Mouse (Mus musculus) hindbrain, embryonic 15.5 days (tissue): ENCODE results near the gene Mmp28. TPM values are rescaled to one million over a fixed set of nuclear protein-coding genes. Genes with fewer than 3 reads are reported as not detected.

ENCODE experiments used
- ATAC-seq: fragments of 200-750 bp; cut with Nextera tagmentation; 2 replicates; pipeline ENCODE4 v1.8.0; 2017; ENCODE audit warnings: low read depth, moderate number of reproducible peaks, moderate TSS enrichment; ENCODE audit not compliant: low FRiP score
- H3K27ac ChIP-seq: fragments of 300-500 bp; sonication (generic); replicated peaks from 2 replicates; pipeline ENCODE4 v1.5.1; 2015; ENCODE audit warnings: mild to moderate bottlenecking, inconsistent platforms
- H3K27me3 ChIP-seq: fragments of 300-500 bp; sonication (generic); 2 replicates; pipeline ENCODE4 v1.6.1; 2015; ENCODE audit warnings: control low read depth, inconsistent platforms
- H3K36me3 ChIP-seq: fragments of 300-500 bp; sonication (generic); 2 replicates; pipeline ENCODE4 v1.6.1; 2015; ENCODE audit warnings: control low read depth, inconsistent platforms
- H3K4me1 ChIP-seq: fragments of 300-500 bp; sonication (generic); replicated peaks from 2 replicates; pipeline ENCODE4 v1.6.1; 2015; ENCODE audit warnings: control low read depth, inconsistent platforms
- H3K4me2 ChIP-seq: fragments of 300-500 bp; sonication (generic); 2 replicates; pipeline ENCODE4 v1.6.1; 2015; ENCODE audit warnings: moderate library complexity, mild to moderate bottlenecking, inconsistent platforms
- H3K4me3 ChIP-seq: fragments of 300-500 bp; sonication (generic); 2 replicates; pipeline ENCODE4 v1.5.1; 2015; ENCODE audit warnings: mild to moderate bottlenecking, inconsistent platforms
- H3K9ac ChIP-seq: fragments of 300-500 bp; sonication (generic); 2 replicates; pipeline ENCODE4 v1.6.1; 2015; ENCODE audit warnings: inconsistent platforms
- H3K9me3 ChIP-seq: fragments of 300-500 bp; sonication (generic); 2 replicates; pipeline ENCODE4 v1.6.1; 2016; ENCODE audit warnings: control low read depth, inconsistent platforms
- WGBS: fragments of 180-500 bp; shearing (Covaris S2); methylation state at CpG from one replicate; pipeline ENCODE4 v1.1.7; 2015; 5-methylcytosine and 5-hydroxymethylcytosine counted together
- polyA plus RNA-seq: library from polyadenylated mRNA; unstranded; fragments of >200 nt; fragmentation: Nextera tagmentation; extraction: Ambion mirVana; gene quantifications from 2 replicates; pipeline ENCODE4 v1.2.1, GENCODE M21; 2015

Gene Mmp28
- polyA plus RNA-seq, 1 experiment from 2014 or later = 4.2 TPM

GRCm38 (mm10) chr11:83420338-83420737, 42.5 kb downstream of the Mmp28 start:
- Histone ChIP-seq H3K36me3 (no peaks in the 10 kb centered on the region), H3K4me1 (peaks cover 21% of the 10 kb centered on the region), H3K9ac (no peak overlapping the region), H3K27ac (no peak overlapping the region), H3K4me3 (no peak overlapping the region), H3K9me3 (no peaks in the 10 kb centered on the region), H3K4me2 (no peak overlapping the region), H3K27me3 (peaks cover 18% of the 10 kb centered on the region)
- 37% methylated on average over 4 of the region's 4 CpGs for WGBS
- no peak for ATAC-seq

GRCm38 (mm10) chr11:83418566-83418965, 44.3 kb downstream of the Mmp28 start:
- 0 out of 2 replicates have a peak, but pooled peaks have one; percentile 21 for ATAC-seq
- Histone ChIP-seq H3K36me3 (no peaks in the 10 kb centered on the region), H3K4me2 (peak overlapping the region; percentile 49), H3K9ac (no peak overlapping the region), H3K4me3 (peak overlapping the region; percentile 17), H3K27me3 (peaks cover 18% of the 10 kb centered on the region), H3K4me1 (peaks cover 21% of the 10 kb centered on the region), H3K9me3 (no peaks in the 10 kb centered on the region), H3K27ac (no peak overlapping the region)
- WGBS = 9% methylated on average over 38 of the region's 38 CpGs

GRCm38 (mm10) chr11:83417708-83418107, 45.2 kb downstream of the Mmp28 start:
- H3K27me3 ChIP-seq = peaks cover 18% of the 10 kb centered on the region
- no peaks in the 10 kb centered on the region for H3K36me3 ChIP-seq
- WGBS = 72% methylated on average over 7 of the region's 7 CpGs
- no peaks in the 10 kb centered on the region for H3K9me3 ChIP-seq
- no peak overlapping the region for H3K9ac ChIP-seq
- H3K4me1 ChIP-seq = peaks cover 21% of the 10 kb centered on the region
- no peak for ATAC-seq
- H3K4me3 ChIP-seq = no peak overlapping the region
- no peak overlapping the region for H3K4me2 ChIP-seq
- no peak overlapping the region for H3K27ac ChIP-seq

- Histone ChIP-seq H3K4me2 (no peak overlapping the region), H3K4me3 (no peak overlapping the region), H3K4me1 (peaks cover 21% of the 10 kb centered on the region), H3K36me3 (no peaks in the 10 kb centered on the region), H3K27me3 (peaks cover 18% of the 10 kb centered on the region), H3K27ac (no peak overlapping the region), H3K9ac (no peak overlapping the region), H3K9me3 (no peaks in the 10 kb centered on the region)
- WGBS = 19% methylated on average over 5 of the region's 5 CpGs
- ATAC-seq = no peak
Measured at GRCm38 (mm10) chr11:83417080-83417479, 45.8 kb downstream of the Mmp28 start.

GRCm38 (mm10) chr11:83410510-83410909, 52.4 kb downstream of the Mmp28 start:
- 26% methylated on average over 6 of the region's 6 CpGs for WGBS
- ATAC-seq = no peak

GRCm38 (mm10) chr11:83409792-83410291, 53.0 kb downstream of the Mmp28 start:
- Histone ChIP-seq H3K27me3 (no peaks in the 10 kb centered on the region), H3K4me3 (peak overlapping the region; percentile 85), H3K36me3 (no peaks in the 10 kb centered on the region), H3K9me3 (no peaks in the 10 kb centered on the region), H3K4me2 (peak overlapping the region; percentile 75), H3K9ac (peak overlapping the region; percentile 86), H3K27ac (peak overlapping the region; percentile 45), H3K4me1 (peaks cover 25% of the 10 kb centered on the region)
- ATAC-seq = peak; percentile 37
- WGBS = under 1% methylated on average over 20 of the region's 40 CpGs

More at GRCm38 (mm10) chr11:83410510-83410909, 52.4 kb downstream of the Mmp28 start:
- H3K27me3 ChIP-seq = no peaks in the 10 kb centered on the region
- peak overlapping the region; percentile 75 for H3K4me2 ChIP-seq
- H3K9ac ChIP-seq = peak overlapping the region; percentile 86
- H3K36me3 ChIP-seq = no peaks in the 10 kb centered on the region
- peak overlapping the region; percentile 85 for H3K4me3 ChIP-seq
- no peak overlapping the region for H3K27ac ChIP-seq
- peaks cover 25% of the 10 kb centered on the region for H3K4me1 ChIP-seq
- no peaks in the 10 kb centered on the region for H3K9me3 ChIP-seq

- peak; percentile 85 for ATAC-seq
- no peaks in the 10 kb centered on the region for H3K27me3 ChIP-seq
- peak within 1 kb of the TSS; percentile 86 for H3K9ac ChIP-seq
- peaks cover 25% of the 10 kb centered on the region for H3K4me1 ChIP-seq
- under 1% methylated on average over 26 of the region's 44 CpGs for WGBS
- 0 out of 2 replicates have a peak, but pooled peaks cover 2% of the 10 kb centered on the region for H3K36me3 ChIP-seq
- H3K4me3 ChIP-seq = peak within 1 kb of the TSS; percentile 85
- peak within 1 kb of the TSS; percentile 75 for H3K4me2 ChIP-seq
- no peaks in the 10 kb centered on the region for H3K9me3 ChIP-seq
- H3K27ac ChIP-seq = peak within 1 kb of the TSS; percentile 45
Measured at GRCm38 (mm10) chr11:83409087-83409754, 53.6 kb downstream of the Mmp28 start, which contains the start of gene Rasl10b. Gene Rasl10b, plus strand, starts transcription at chr11:83409137.

- Histone ChIP-seq H3K4me1 (peaks cover 25% of the 10 kb centered on the region), H3K4me3 (no peak overlapping the region), H3K36me3 (peaks cover 10% of the 10 kb centered on the region), H3K27me3 (no peaks in the 10 kb centered on the region), H3K27ac (no peak overlapping the region), H3K4me2 (no peak overlapping the region), H3K9ac (no peak overlapping the region), H3K9me3 (no peaks in the 10 kb centered on the region)
- WGBS = 39% methylated on average over 8 of the region's 8 CpGs
- no peak for ATAC-seq
Measured at GRCm38 (mm10) chr11:83408242-83408641, 54.6 kb downstream of the Mmp28 start.

- H3K36me3 ChIP-seq = peaks cover 22% of the 10 kb centered on the region
- WGBS = 73% methylated on average over 3 of the region's 3 CpGs
- peaks cover 19% of the 10 kb centered on the region for H3K4me1 ChIP-seq
- H3K9me3 ChIP-seq = no peaks in the 10 kb centered on the region
- no peak overlapping the region for H3K4me3 ChIP-seq
- no peaks in the 10 kb centered on the region for H3K27me3 ChIP-seq
- H3K4me2 ChIP-seq = no peak overlapping the region
- H3K9ac ChIP-seq = no peak overlapping the region
- H3K27ac ChIP-seq = no peak overlapping the region
- no peak for ATAC-seq
Measured at GRCm38 (mm10) chr11:83406391-83406790, 56.5 kb downstream of the Mmp28 start.

- no peak overlapping the region for H3K9ac ChIP-seq
- WGBS = 90% methylated on average over 7 of the region's 7 CpGs
- H3K27ac ChIP-seq = no peak overlapping the region
- H3K4me1 ChIP-seq = no peaks in the 10 kb centered on the region
- peaks cover 29% of the 10 kb centered on the region for H3K36me3 ChIP-seq
- H3K27me3 ChIP-seq = no peaks in the 10 kb centered on the region
- no peaks in the 10 kb centered on the region for H3K9me3 ChIP-seq
- no peak for ATAC-seq
- H3K4me2 ChIP-seq = no peak overlapping the region
- no peak overlapping the region for H3K4me3 ChIP-seq
Measured at GRCm38 (mm10) chr11:83403787-83404186, 59.1 kb downstream of the Mmp28 start.

GRCm38 (mm10) chr11:83398724-83399123, 64.1 kb downstream of the Mmp28 start:
- Histone ChIP-seq H3K27ac (no peak overlapping the region), H3K9me3 (no peaks in the 10 kb centered on the region), H3K4me2 (no peak overlapping the region), H3K4me3 (no peak overlapping the region), H3K9ac (no peak overlapping the region), H3K4me1 (peaks cover 9% of the 10 kb centered on the region; the same call in 1 of the 2 replicates), H3K27me3 (no peaks in the 10 kb centered on the region), H3K36me3 (peaks cover 38% of the 10 kb centered on the region)
- 80% methylated on average over 5 of the region's 5 CpGs for WGBS
- no peak for ATAC-seq

GRCm38 (mm10) chr11:83397626-83398025, 65.2 kb downstream of the Mmp28 start:
- Histone ChIP-seq H3K36me3 (peaks cover 36% of the 10 kb centered on the region), H3K9ac (no peak overlapping the region)

More at GRCm38 (mm10) chr11:83397626-83398025, 65.2 kb downstream of the Mmp28 start:
- 95% methylated on average over 7 of the region's 7 CpGs for WGBS
- H3K4me1 ChIP-seq = peaks cover 9% of the 10 kb centered on the region; the same call in 1 of the 2 replicates
- H3K4me2 ChIP-seq = no peak overlapping the region
- no peaks in the 10 kb centered on the region for H3K27me3 ChIP-seq
- no peak for ATAC-seq
- H3K9me3 ChIP-seq = no peaks in the 10 kb centered on the region
- no peak overlapping the region for H3K27ac ChIP-seq
- H3K4me3 ChIP-seq = no peak overlapping the region
